Comparison of ENCODE assay signal across 9 mouse cellular contexts in the genomic region with DNA sequence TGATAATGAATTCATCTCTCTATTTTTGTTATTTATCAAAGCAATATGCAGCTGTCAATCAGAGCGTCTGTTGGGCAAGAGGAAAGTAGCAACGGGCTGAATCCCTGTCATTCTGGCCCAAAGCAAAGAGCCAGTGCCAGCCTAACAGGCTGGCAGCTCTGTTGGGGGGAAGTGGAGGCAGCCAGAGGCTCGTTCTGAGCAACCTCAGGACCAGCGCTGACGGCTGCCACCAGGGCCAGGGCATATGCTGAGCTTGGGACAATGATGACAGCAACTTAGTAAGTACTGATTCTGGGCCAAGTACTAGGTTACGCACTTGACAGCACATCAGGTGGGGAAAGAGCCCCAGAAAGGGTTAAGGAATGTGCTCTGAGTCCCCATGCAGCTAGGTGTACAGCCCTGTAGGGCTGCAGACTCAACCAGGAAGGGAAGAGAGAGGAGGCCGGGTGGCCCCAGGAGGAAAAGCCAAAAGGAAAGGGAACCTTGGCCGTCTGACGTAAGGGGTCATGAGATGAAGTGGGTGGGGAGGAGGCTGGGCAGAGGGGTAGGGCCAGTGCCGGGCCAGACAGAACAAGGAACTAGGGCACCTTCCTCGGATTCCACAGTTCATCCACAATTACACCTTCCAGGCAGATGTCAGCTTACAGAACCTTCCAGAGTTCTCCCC. TPM values are rescaled to one million over a fixed set of nuclear protein-coding genes. Genes with fewer than 3 reads are reported as not detected.
DNase-seq lines count a peak whose midpoint lies in the region; ATAC-seq lines count a peak whose summit lies in the region.
"Had no signal": no experiment of that assay in that cellular context is flagged by ENCODE, and none has a peak within 500 bp of the region (broad histone marks: within the 10 kb centered on the region; RNA-seq: fewer than 3 reads in every experiment).

No protein-coding gene starts in this region.

- peak; percentile 59 to 70 for DNase-seq in cerebellum, adult 18-20 months
- peak; percentile 27 to 36 for DNase-seq in layer of hippocampus, postnatal 10 days (ENCODE audit: low spot score in 2 of 2)
- no peak for DNase-seq in layer of hippocampus, adult 8-10 months (ENCODE audit: low spot score in 2 of 2)
- no peak for DNase-seq in adrenal gland, postnatal 14 days

- peaks cover 28% of the 10 kb centered on the region for H3K36me3 ChIP-seq in heart, embryonic 13.5 days
- H3K36me3 ChIP-seq in macrophage (ENCODE audit: inconsistent target): peaks cover 29% of the 10 kb centered on the region

- 0 out of 2 replicates have a peak overlapping the region, but pooled peaks have one; percentile 96 for H3K9ac ChIP-seq in heart, embryonic 13.5 days

- peaks cover 89% of the 10 kb centered on the region for H3K4me1 ChIP-seq in heart, embryonic 13.5 days

- ATAC-seq in cerebellum, adult (ENCODE audit: insufficient number of reproducible peaks, low FRiP score, low TSS enrichment): no peak
- no peak for ATAC-seq in heart, embryonic 13.5 days (ENCODE audit: extremely low read depth, insufficient number of reproducible peaks, low FRiP score, low TSS enrichment)
- ATAC-seq in megakaryocyte-erythroid progenitor cell, adult 5-6 weeks (replicated peaks; ENCODE audit: low FRiP score, low TSS enrichment, poor library complexity, severe bottlenecking): no peak

- no peak overlapping the region for H3K4me3 ChIP-seq in heart, embryonic 13.5 days
- H3K4me3 ChIP-seq in macrophage (ENCODE audit: inconsistent target): peak overlapping the region; percentile 99

- peak overlapping the region; percentile 96; the same call in 1 of the 2 replicates for H3K4me2 ChIP-seq in heart, embryonic 13.5 days

- H3K27me3 ChIP-seq in heart, embryonic 13.5 days (replicated peaks): no peaks in the 10 kb centered on the region

- H3K79me2 ChIP-seq in macrophage (ENCODE audit: inconsistent target): peaks cover 87% of the 10 kb centered on the region

- WGBS in heart, embryonic 13.5 days: 71% methylated on average over 11 of the region's 11 CpGs
- WGBS in macrophage (ENCODE audit: missing documents): 40% methylated on average over 11 of the region's 11 CpGs

- no peak overlapping the region for H3K27ac ChIP-seq in heart, embryonic 13.5 days (replicated peaks)
- H3K27ac ChIP-seq in macrophage: peak overlapping the region; percentile 99

- H3K9me3 ChIP-seq in heart, embryonic 13.5 days: no peaks in the 10 kb centered on the region

RNA-seq across cellular contexts. Expression of gene Efhd2, which starts 3.9 kb away (rescaled TPM):
- total RNA-seq in layer of hippocampus, postnatal 10 days (2021): 10 to 100 TPM; 43.8 to 46.9 TPM
- 100 to 1,000 TPM; 160 to 177 (median 162) TPM for total RNA-seq in layer of hippocampus, adult 8-10 months (2022)
- polyA plus RNA-seq in heart, embryonic 13.5 days (2015; fragmentation: Nextera tagmentation; extraction: Ambion mirVana): 79.6 and 80.3 TPM in 2 replicates
- total RNA-seq in macrophage (2018; cell fraction: chromatin; rRNA removed): 100 to 1,000 TPM in 19 of 26 experiments, 10 to 100 TPM in 7; 72.5 to 159 (median 125) TPM
- total RNA-seq in macrophage (2018; cell fraction: cytosol; rRNA removed): 100 to 1,000 TPM; 542 to 790 (median 645) TPM
- 100 to 1,000 TPM; 163 to 462 (median 284) TPM for total RNA-seq in macrophage (2018; cell fraction: nucleus; rRNA removed)
- polyA plus RNA-seq in macrophage (2018): 472 to 767 TPM (median 504 TPM) in 3 replicates
- total RNA-seq in megakaryocyte-erythroid progenitor cell, adult 5-6 weeks (2014; fragmentation: Nextera tagmentation): 22.7 and 43.7 TPM in 2 replicates
- 31.2 and 36.4 TPM in 2 replicates for total RNA-seq in megakaryocyte-erythroid progenitor cell, adult 5-6 weeks (2017)
- total RNA-seq in adrenal gland, postnatal 14 days (2021): 21.4 and 28.2 TPM in 2 replicates

RNA-seq across cellular contexts. Expression of gene Ctrc, which starts 24.6 kb away (rescaled TPM):
- total RNA-seq in layer of hippocampus, postnatal 10 days (2021): not detected
- not detected for total RNA-seq in layer of hippocampus, adult 8-10 months (2022)
- polyA plus RNA-seq in heart, embryonic 13.5 days (2015; fragmentation: Nextera tagmentation; extraction: Ambion mirVana): not detected in 2 replicates
- total RNA-seq in macrophage (2018; cell fraction: chromatin; rRNA removed): not detected
- total RNA-seq in macrophage (2018; cell fraction: cytosol; rRNA removed): not detected
- total RNA-seq in macrophage (2018; cell fraction: nucleus; rRNA removed): not detected
- not detected in 3 replicates for polyA plus RNA-seq in macrophage (2018)
- not detected in 2 replicates for total RNA-seq in megakaryocyte-erythroid progenitor cell, adult 5-6 weeks (2014; fragmentation: Nextera tagmentation)
- total RNA-seq in megakaryocyte-erythroid progenitor cell, adult 5-6 weeks (2017): not detected in 2 replicates
- not detected in 2 replicates for total RNA-seq in adrenal gland, postnatal 14 days (2021)
- total RNA-seq: heart, postnatal 14 days had no signal

RNA-seq across cellular contexts. Expression of gene Cela2a, which starts 44.8 kb away (rescaled TPM):
- not detected for total RNA-seq in layer of hippocampus, postnatal 10 days (2021)
- not detected for total RNA-seq in layer of hippocampus, adult 8-10 months (2022)
- not detected in 2 replicates for polyA plus RNA-seq in heart, embryonic 13.5 days (2015; fragmentation: Nextera tagmentation; extraction: Ambion mirVana)
- not detected for total RNA-seq in macrophage (2018; cell fraction: chromatin; rRNA removed)
- not detected for total RNA-seq in macrophage (2018; cell fraction: cytosol; rRNA removed)
- total RNA-seq in macrophage (2018; cell fraction: nucleus; rRNA removed): not detected
- not detected in 3 replicates for polyA plus RNA-seq in macrophage (2018)
- total RNA-seq in megakaryocyte-erythroid progenitor cell, adult 5-6 weeks (2014; fragmentation: Nextera tagmentation): not detected in 2 replicates
- total RNA-seq in megakaryocyte-erythroid progenitor cell, adult 5-6 weeks (2017): not detected in 2 replicates
- total RNA-seq in adrenal gland, postnatal 14 days (2021): 0.56 TPM in 1 of 2 replicates, not detected in the other
- total RNA-seq: heart, postnatal 14 days had no signal

Comparison
In these comparisons a context has a peak if more than half of its experiments do, and no peak if none do; other contexts are left out.
1. DNase-seq: peak in cerebellum, adult 18-20 months (2 of 2) and layer of hippocampus, postnatal 10 days (2 of 2); none in layer of hippocampus, adult 8-10 months (0 of 2) and adrenal gland, postnatal 14 days (single experiment).